Mouse (Mus musculus): ENCODE data around the gene Anapc10. TPM values are rescaled to one million over a fixed set of nuclear protein-coding genes. Genes with fewer than 3 reads are reported as not detected.
"Not testable (repeated sequence)": the region's sequence is repeated elsewhere in the genome, so short reads cannot be mapped to it uniquely, and the experiment has no call there.

Anapc10 gene
- polyA plus RNA-seq, 1 experiment = 25.5 TPM

GRCm38 (mm10) chr8:79748171-79748570 lies 36.6 kb downstream of the Anapc10 start:
- Histone ChIP-seq H3K27ac (replicated peaks; ENCODE audit: low read depth, low read length) (no peak overlapping the region), H3K4me1 (ENCODE audit: control insufficient read depth, insufficient read depth, insufficient read length, low read length) (no peaks in the 10 kb centered on the region), H3K4me3 (ENCODE audit: insufficient read depth, low read depth, low read length) (no peak overlapping the region)

GRCm38 (mm10) chr8:79748591-79748990 lies 37.0 kb downstream of the Anapc10 start:
- no peak overlapping the region for H3K4me3 ChIP-seq (ENCODE audit: insufficient read depth, low read depth, low read length)
- H3K4me1 ChIP-seq (ENCODE audit: control insufficient read depth, insufficient read depth, insufficient read length, low read length) = no peaks in the 10 kb centered on the region
- no peak overlapping the region for H3K27ac ChIP-seq (replicated peaks; ENCODE audit: low read depth, low read length)

GRCm38 (mm10) chr8:79750305-79750704 lies 38.7 kb downstream of the Anapc10 start:
- Histone ChIP-seq H3K4me3 (ENCODE audit: insufficient read depth, low read depth, low read length) (no peak overlapping the region), H3K4me1 (ENCODE audit: control insufficient read depth, insufficient read depth, insufficient read length, low read length) (no peaks in the 10 kb centered on the region), H3K27ac (replicated peaks; ENCODE audit: low read depth, low read length) (no peak overlapping the region)

GRCm38 (mm10) chr8:79794873-79795272 lies 83.3 kb downstream of the Anapc10 start:
- not testable (repeated sequence) for H3K4me3 ChIP-seq (ENCODE audit: insufficient read depth, low read depth, low read length); H3K27ac ChIP-seq (replicated peaks; ENCODE audit: low read depth, low read length); H3K4me1 ChIP-seq (ENCODE audit: control insufficient read depth, insufficient read depth, insufficient read length, low read length)

- Histone ChIP-seq H3K4me1 (ENCODE audit: control insufficient read depth, insufficient read depth, insufficient read length, low read length) (no peaks in the 10 kb centered on the region), H3K4me3 (ENCODE audit: insufficient read depth, low read depth, low read length) (no peak overlapping the region), H3K27ac (replicated peaks; ENCODE audit: low read depth, low read length) (no peak overlapping the region)
Observed at GRCm38 (mm10) chr8:79796690-79797089, 85.1 kb downstream of the Anapc10 start.

GRCm38 (mm10) chr8:79804499-79804898 lies 92.9 kb downstream of the Anapc10 start:
- Histone ChIP-seq H3K4me1 (ENCODE audit: control insufficient read depth, insufficient read depth, insufficient read length, low read length) (no peaks in the 10 kb centered on the region), H3K4me3 (ENCODE audit: insufficient read depth, low read depth, low read length) (no peak overlapping the region)

GRCm38 (mm10) chr8:79806971-79807370 lies 95.4 kb downstream of the Anapc10 start:
- Histone ChIP-seq H3K4me3 (ENCODE audit: insufficient read depth, low read depth, low read length) (no peak overlapping the region), H3K4me1 (ENCODE audit: control insufficient read depth, insufficient read depth, insufficient read length, low read length) (no peaks in the 10 kb centered on the region), H3K27ac (replicated peaks; ENCODE audit: low read depth, low read length) (no peak overlapping the region)

More at GRCm38 (mm10) chr8:79804499-79804898, 92.9 kb downstream of the Anapc10 start:
- H3K27ac ChIP-seq (replicated peaks; ENCODE audit: low read depth, low read length) = no peak overlapping the region

- no peaks in the 10 kb centered on the region for H3K4me1 ChIP-seq (ENCODE audit: control insufficient read depth, insufficient read depth, insufficient read length, low read length)
- H3K4me3 ChIP-seq (ENCODE audit: insufficient read depth, low read depth, low read length) = no peak overlapping the region
- no peak overlapping the region for H3K27ac ChIP-seq (replicated peaks; ENCODE audit: low read depth, low read length)
Observed at GRCm38 (mm10) chr8:79826534-79826933, 114.9 kb downstream of the Anapc10 start.

Other genes with a start within 250 kb of the Anapc10 start
- 13.0 and 20.6 TPM in 2 replicates for gene Otud4, start 72.2 kb upstream of the Anapc10 start, polyA plus RNA-seq (2012; ENCODE audit: insufficient read depth, insufficient read length, missing spikeins)
- 49.3 and 50.6 TPM in 2 replicates for gene Abce1, start 80 bp upstream of the Anapc10 start, polyA plus RNA-seq (2012; ENCODE audit: insufficient read depth, insufficient read length, missing spikeins)

All from brown adipose tissue, adult 24 weeks (tissue).